Mouse (Mus musculus): ENCODE measurements around the gene Lce1k. TPM values are rescaled to one million over a fixed set of nuclear protein-coding genes. Genes with fewer than 3 reads are reported as not detected.
"Not testable (repeated sequence)": the region's sequence is repeated elsewhere in the genome, so short reads cannot be mapped to it uniquely, and the experiment has no call there.

Gene Lce1k
- polyA plus RNA-seq (2015; fragmentation: Nextera tagmentation; extraction: Ambion mirVana), result not detected in 2 replicates

DNA sequence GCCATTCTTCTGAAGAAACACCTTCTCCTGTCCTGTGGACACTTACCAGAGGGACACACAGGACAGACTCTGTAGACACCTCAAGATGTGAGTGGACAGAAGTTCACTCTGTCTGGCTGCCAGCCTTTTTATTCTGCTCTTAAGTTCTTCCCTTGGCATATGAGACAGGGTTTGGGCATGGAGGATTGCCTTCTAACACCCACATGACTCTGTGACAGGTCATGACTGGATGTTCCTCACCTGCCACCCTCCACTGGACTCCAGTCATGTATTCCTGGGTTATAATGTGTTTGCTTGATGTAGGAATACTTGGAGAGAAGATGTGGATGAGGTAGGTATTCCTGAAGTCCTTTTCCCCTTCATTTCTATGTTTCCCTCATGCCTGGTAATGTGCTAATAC, at the start of gene Lce1k:
Gene Lce1k, minus strand, starts transcription at position 101 of the 400 bp plus-strand sequence.
- no peak for TF ChIP-seq CTCF (IDR thresholded peaks at IDR 0.05; ENCODE audit: low read depth)
- no peaks in the 10 kb centered on the region for H3K36me3 ChIP-seq (ENCODE audit: insufficient read depth, low read length)
- no peak for ATAC-seq (replicated peaks; ENCODE audit: low FRiP score, low read depth)
- H3K9ac ChIP-seq (ENCODE audit: low read depth, low read length), result no peak within 1 kb of the TSS
- H3K9me3 ChIP-seq (replicated peaks; ENCODE audit: low read length), result no peaks in the 10 kb centered on the region
- DNase-seq (ENCODE audit: low spot score), result no peak
- H3K27me3 ChIP-seq (ENCODE audit: insufficient read depth, low read length), result no peaks in the 10 kb centered on the region
- no peak within 1 kb of the TSS for H3K27ac ChIP-seq
- no peak within 1 kb of the TSS for H3K4me3 ChIP-seq (replicated peaks; ENCODE audit: low read depth, low read length)
- H3K4me2 ChIP-seq (ENCODE audit: low read length), result no peak within 1 kb of the TSS
- no peaks in the 10 kb centered on the region for H3K4me1 ChIP-seq (replicated peaks; ENCODE audit: insufficient read depth, low read length)

DNA sequence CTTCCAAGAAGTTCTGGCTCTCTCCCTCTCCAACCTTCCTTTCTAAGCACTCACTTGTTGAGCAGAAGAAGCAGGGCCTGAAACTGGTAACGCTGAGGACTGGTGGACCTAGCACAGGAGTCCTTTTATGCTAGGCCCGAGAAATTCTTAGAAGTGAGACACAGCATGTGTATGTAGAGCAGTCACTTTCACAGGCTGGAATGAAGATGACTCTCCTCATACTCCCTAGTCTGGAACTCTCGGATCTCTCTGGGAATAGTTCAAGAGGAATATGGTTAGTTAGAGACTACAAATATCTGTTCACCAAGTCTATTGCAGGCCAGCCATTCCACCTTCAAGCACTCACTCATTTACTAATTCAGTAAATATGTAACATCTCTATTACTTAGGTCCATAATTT, 43.5 kb upstream of the Lce1k start, which contains the start of gene Lce1l:
Gene Lce1l, minus strand, starts transcription at position 101 of the 400 bp plus-strand sequence.
- Histone ChIP-seq H3K27me3 (ENCODE audit: insufficient read depth, low read length) (no peaks in the 10 kb centered on the region), H3K27ac (no peak within 1 kb of the TSS), H3K4me3 (replicated peaks; ENCODE audit: low read depth, low read length) (no peak within 1 kb of the TSS), H3K36me3 (ENCODE audit: insufficient read depth, low read length) (no peaks in the 10 kb centered on the region), H3K9ac (ENCODE audit: low read depth, low read length) (no peak within 1 kb of the TSS), H3K9me3 (replicated peaks; ENCODE audit: low read length) (no peaks in the 10 kb centered on the region), H3K4me2 (ENCODE audit: low read length) (no peak within 1 kb of the TSS), H3K4me1 (replicated peaks; ENCODE audit: insufficient read depth, low read length) (no peaks in the 10 kb centered on the region)
- DNase-seq (ENCODE audit: low spot score) (no peak), ATAC-seq (replicated peaks; ENCODE audit: low FRiP score, low read depth) (no peak)
- 90% methylated on average over 3 of the region's 3 CpGs for WGBS
- no peak for TF ChIP-seq CTCF (IDR thresholded peaks at IDR 0.05; ENCODE audit: low read depth)

DNA sequence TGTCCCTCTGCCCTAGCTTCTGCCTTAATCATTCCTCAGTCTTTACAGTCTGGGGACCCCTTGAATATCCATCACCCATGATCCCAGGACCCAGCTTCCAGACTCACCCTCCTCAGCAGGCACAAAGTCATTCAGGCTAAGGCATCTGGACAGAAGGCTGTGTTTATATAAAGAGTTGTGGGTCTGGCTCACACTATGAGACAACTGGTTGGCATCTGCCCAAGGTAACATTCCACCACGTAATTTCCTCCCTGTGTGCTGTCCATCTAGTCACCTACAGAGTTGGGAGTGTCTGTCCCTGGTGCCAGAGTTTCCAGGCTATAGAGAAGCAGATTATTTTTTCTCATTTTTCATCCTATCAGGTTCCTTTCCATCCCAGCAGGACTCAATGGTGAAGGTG, 19.4 kb upstream of the Lce1k start, which contains the start of gene Kprp:
Gene Kprp, minus strand, starts transcription at position 140 of the 400 bp plus-strand sequence.
- H3K4me1 ChIP-seq (replicated peaks; ENCODE audit: insufficient read depth, low read length), result no peaks in the 10 kb centered on the region
- no peak for TF ChIP-seq CTCF (IDR thresholded peaks at IDR 0.05; ENCODE audit: low read depth)
- no peaks in the 10 kb centered on the region for H3K36me3 ChIP-seq (ENCODE audit: insufficient read depth, low read length)
- no peak for DNase-seq (ENCODE audit: low spot score)
- H3K27me3 ChIP-seq (ENCODE audit: insufficient read depth, low read length), result no peaks in the 10 kb centered on the region
- no peak within 1 kb of the TSS for H3K9ac ChIP-seq (ENCODE audit: low read depth, low read length)
- H3K9me3 ChIP-seq (replicated peaks; ENCODE audit: low read length), result no peaks in the 10 kb centered on the region
- no peak within 1 kb of the TSS for H3K27ac ChIP-seq
- ATAC-seq (replicated peaks; ENCODE audit: low FRiP score, low read depth), result no peak
- WGBS, result 21% methylated on average over 1 of the region's 1 CpGs
- no peak within 1 kb of the TSS for H3K4me2 ChIP-seq (ENCODE audit: low read length)
- H3K4me3 ChIP-seq (replicated peaks; ENCODE audit: low read depth, low read length), result no peak within 1 kb of the TSS

DNA sequence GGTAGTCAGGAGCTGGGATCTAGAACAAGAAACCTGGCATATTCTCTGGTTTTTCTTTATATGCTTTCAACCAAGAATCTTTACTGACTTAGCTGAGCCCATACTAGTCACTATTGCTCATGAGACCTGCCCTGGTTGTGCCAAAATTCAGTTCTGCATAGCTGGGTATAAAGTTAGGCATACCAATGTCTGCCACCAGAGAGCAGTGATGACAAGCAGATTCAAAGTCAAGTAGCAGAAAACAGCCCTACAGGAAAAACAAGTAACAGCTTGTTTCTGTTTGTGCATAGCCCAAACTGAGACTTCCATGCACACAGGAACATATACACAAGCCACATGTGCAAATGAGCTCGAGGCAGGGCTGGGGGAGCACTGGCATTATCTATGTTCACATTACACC, 18.1 kb upstream of the Lce1k start:
- DNase-seq (ENCODE audit: low spot score), result no peak
- Histone ChIP-seq H3K9me3 (replicated peaks; ENCODE audit: low read length) (no peaks in the 10 kb centered on the region), H3K4me1 (replicated peaks; ENCODE audit: insufficient read depth, low read length) (no peaks in the 10 kb centered on the region), H3K9ac (ENCODE audit: low read depth, low read length) (no peak overlapping the region), H3K27me3 (ENCODE audit: insufficient read depth, low read length) (no peaks in the 10 kb centered on the region), H3K4me3 (replicated peaks; ENCODE audit: low read depth, low read length) (no peak overlapping the region), H3K4me2 (ENCODE audit: low read length) (no peak overlapping the region), H3K27ac (no peak overlapping the region), H3K36me3 (ENCODE audit: insufficient read depth, low read length) (no peaks in the 10 kb centered on the region)
- TF ChIP-seq CTCF (IDR thresholded peaks at IDR 0.05; ENCODE audit: low read depth), result peak; percentile 50; the same call in 1 of the 2 replicates
- ATAC-seq (replicated peaks; ENCODE audit: low FRiP score, low read depth), result no peak
- 12% methylated on average over 1 of the region's 1 CpGs for WGBS

DNA sequence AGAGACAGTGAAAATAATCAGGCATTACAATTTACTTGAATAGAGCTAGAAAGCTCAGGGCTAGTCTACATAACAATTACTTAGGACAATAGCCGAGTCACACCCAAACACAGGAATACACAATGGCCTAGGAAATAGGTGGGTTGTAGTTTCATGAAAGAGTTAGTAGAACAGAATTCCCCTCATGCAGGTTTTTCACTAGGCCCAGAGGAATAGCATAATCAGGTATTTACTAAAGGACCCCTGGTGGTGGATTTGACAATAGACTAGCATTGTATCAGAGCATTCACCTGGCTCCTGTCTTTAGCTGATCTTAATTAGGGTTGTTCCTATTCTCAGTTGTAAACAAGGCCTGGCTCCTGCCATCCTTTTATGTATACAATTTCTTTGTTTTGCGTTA, 8.3 kb upstream of the Lce1k start:
- H3K27me3 ChIP-seq (ENCODE audit: insufficient read depth, low read length); H3K4me1 ChIP-seq (replicated peaks; ENCODE audit: insufficient read depth, low read length); H3K4me2 ChIP-seq (ENCODE audit: low read length); H3K4me3 ChIP-seq (replicated peaks; ENCODE audit: low read depth, low read length); H3K9ac ChIP-seq (ENCODE audit: low read depth, low read length); DNase-seq (ENCODE audit: low spot score); ATAC-seq (replicated peaks; ENCODE audit: low FRiP score, low read depth); H3K9me3 ChIP-seq (replicated peaks; ENCODE audit: low read length); H3K27ac ChIP-seq; H3K36me3 ChIP-seq (ENCODE audit: insufficient read depth, low read length): not testable (repeated sequence)
- WGBS, result 95% methylated on average over 2 of the region's 2 CpGs

DNA sequence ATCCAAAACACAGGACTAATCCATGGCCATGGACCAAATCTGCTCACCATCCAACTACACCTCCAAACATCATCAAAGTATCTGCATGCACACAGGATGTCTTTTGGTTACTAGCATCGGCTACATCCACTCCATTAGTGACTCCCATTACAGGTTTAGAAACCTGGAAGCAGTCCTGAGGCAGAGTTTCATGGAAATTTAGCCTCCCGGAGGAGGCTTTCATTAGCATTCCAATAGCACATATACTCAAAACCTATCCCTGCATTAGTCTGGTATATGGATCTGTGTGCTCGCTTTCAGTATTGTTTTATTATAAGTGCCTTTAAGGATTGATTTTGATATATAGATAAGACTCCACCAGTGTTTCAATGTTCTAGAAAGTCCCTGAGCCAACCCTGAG, 7.9 kb upstream of the Lce1k start:
- no peak for TF ChIP-seq CTCF (IDR thresholded peaks at IDR 0.05; ENCODE audit: low read depth)
- H3K4me1 ChIP-seq (replicated peaks; ENCODE audit: insufficient read depth, low read length), result no peaks in the 10 kb centered on the region

DNA sequence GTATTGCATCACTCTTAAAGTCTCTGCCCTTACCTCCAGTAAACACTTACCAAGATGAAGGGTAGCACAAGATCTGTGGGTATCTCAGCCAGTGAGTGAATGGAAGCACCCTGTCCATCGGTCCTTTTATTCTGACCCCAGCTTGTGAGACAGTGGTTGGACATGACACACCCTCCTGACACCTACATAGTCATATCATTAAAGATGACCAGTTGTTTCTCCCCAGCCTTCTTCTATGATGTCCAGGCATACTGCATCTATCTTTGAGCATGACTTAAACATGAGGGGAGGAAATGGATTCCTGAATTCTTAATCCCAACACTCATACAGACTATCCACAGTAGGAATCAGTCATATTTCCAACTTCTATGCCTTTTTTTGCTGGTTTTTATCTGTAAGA, 17.3 kb downstream of the Lce1k start, which contains the start of gene Lce1j:
Gene Lce1j, minus strand, starts transcription at position 101 of the 400 bp plus-strand sequence.
- H3K36me3 ChIP-seq (ENCODE audit: insufficient read depth, low read length), result no peaks in the 10 kb centered on the region
- H3K27me3 ChIP-seq (ENCODE audit: insufficient read depth, low read length), result no peaks in the 10 kb centered on the region
- no peak within 1 kb of the TSS for H3K27ac ChIP-seq
- ATAC-seq (replicated peaks; ENCODE audit: low FRiP score, low read depth) (no peak), DNase-seq (ENCODE audit: low spot score) (no peak)
- H3K4me1 ChIP-seq (replicated peaks; ENCODE audit: insufficient read depth, low read length), result no peaks in the 10 kb centered on the region
- WGBS, result 93% methylated on average over 1 of the region's 1 CpGs
- no peak for TF ChIP-seq CTCF (IDR thresholded peaks at IDR 0.05; ENCODE audit: low read depth)
- H3K4me2 ChIP-seq (ENCODE audit: low read length), result no peak within 1 kb of the TSS
- no peaks in the 10 kb centered on the region for H3K9me3 ChIP-seq (replicated peaks; ENCODE audit: low read length)
- no peak within 1 kb of the TSS for H3K9ac ChIP-seq (ENCODE audit: low read depth, low read length)
- no peak within 1 kb of the TSS for H3K4me3 ChIP-seq (replicated peaks; ENCODE audit: low read depth, low read length)

More for the DNA sequence above, 7.9 kb upstream of the Lce1k start:
- Histone ChIP-seq H3K9me3 (replicated peaks; ENCODE audit: low read length) (no peaks in the 10 kb centered on the region), H3K4me3 (replicated peaks; ENCODE audit: low read depth, low read length) (no peak overlapping the region), H3K9ac (ENCODE audit: low read depth, low read length) (no peak overlapping the region), H3K36me3 (ENCODE audit: insufficient read depth, low read length) (no peaks in the 10 kb centered on the region), H3K27me3 (ENCODE audit: insufficient read depth, low read length) (no peaks in the 10 kb centered on the region), H3K27ac (no peak overlapping the region), H3K4me2 (ENCODE audit: low read length) (no peak overlapping the region)
- DNase-seq (ENCODE audit: low spot score) (no peak), ATAC-seq (replicated peaks; ENCODE audit: low FRiP score, low read depth) (no peak)
- 92% methylated on average over 3 of the region's 3 CpGs for WGBS

All from kidney, postnatal 0 days (tissue).